Comparison of ENCODE assay signal across 8 mouse cellular contexts in the genomic region with DNA sequence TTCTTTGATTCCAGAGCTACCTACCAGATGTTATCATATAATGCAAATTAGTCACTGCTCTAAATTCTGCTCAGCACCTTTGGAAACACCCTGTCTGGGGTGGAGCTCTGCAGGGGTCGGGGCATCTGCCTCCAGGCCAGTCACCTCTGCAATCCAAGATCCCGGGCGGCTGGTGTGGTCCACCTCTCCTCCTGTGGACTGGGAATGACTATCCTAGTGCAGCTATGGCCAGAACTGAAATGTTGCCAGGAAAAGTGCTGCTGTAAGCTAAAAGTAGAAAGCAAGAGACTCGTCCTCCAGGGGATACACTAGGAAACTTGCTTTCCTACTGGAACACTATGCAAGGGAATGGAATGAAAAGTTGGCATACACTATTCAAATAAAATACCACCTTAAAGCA. TPM values are rescaled to one million over a fixed set of nuclear protein-coding genes. Genes with fewer than 3 reads are reported as not detected.
A peak's percentile ranks its signal among the peaks of the same experiment; 100 is the strongest.
DNase-seq lines count a peak whose midpoint lies in the region; ATAC-seq and TF ChIP-seq lines count a peak whose summit lies in the region.

No protein-coding gene starts in this region.

- no peaks in the 10 kb centered on the region for H3K9me3 ChIP-seq in limb, embryonic 14.5 days (ENCODE audit: control insufficient read depth, low read length)
- H3K9me3 ChIP-seq in limb, embryonic 10.5 days (replicated peaks), result no peaks in the 10 kb centered on the region
- no peaks in the 10 kb centered on the region for H3K9me3 ChIP-seq in liver, embryonic 13.5 days (replicated peaks)

- peaks cover 6% of the 10 kb centered on the region for H3K4me1 ChIP-seq in limb, embryonic 14.5 days (ENCODE audit: control insufficient read depth, insufficient read depth, low read length)
- peaks cover 9% of the 10 kb centered on the region for H3K4me1 ChIP-seq in limb, embryonic 10.5 days
- H3K4me1 ChIP-seq in brown adipose tissue, adult 24 weeks (ENCODE audit: control insufficient read depth, insufficient read depth, insufficient read length, low read length), result peaks cover 31% of the 10 kb centered on the region
- H3K4me1 ChIP-seq in liver, embryonic 13.5 days (replicated peaks), result peaks cover 99% of the 10 kb centered on the region

- no peak for ATAC-seq in limb, embryonic 14.5 days (ENCODE audit: low FRiP score, low read depth)
- no peak for ATAC-seq in liver, embryonic 13.5 days (ENCODE audit: low read depth)

- no peak overlapping the region for H3K9ac ChIP-seq in limb, embryonic 14.5 days (ENCODE audit: low read depth, low read length, severe bottlenecking)
- H3K9ac ChIP-seq in liver, embryonic 13.5 days, result peak overlapping the region; percentile 73

- no peak overlapping the region for H3K4me2 ChIP-seq in limb, embryonic 14.5 days (replicated peaks; ENCODE audit: low read depth, low read length, severe bottlenecking)
- H3K4me2 ChIP-seq in liver, embryonic 13.5 days, result peak overlapping the region; percentile 78

- no peaks in the 10 kb centered on the region for H3K27me3 ChIP-seq in limb, embryonic 14.5 days (ENCODE audit: control insufficient read depth, insufficient read depth, low read length)
- H3K27me3 ChIP-seq in limb, embryonic 10.5 days (ENCODE audit: low read depth, poor library complexity, severe bottlenecking), result no peaks in the 10 kb centered on the region
- no peaks in the 10 kb centered on the region for H3K27me3 ChIP-seq in liver, embryonic 13.5 days

- intact Hi-C loops in heart, postnatal 10 days (cut with DNase I), result loop anchor here (2.0 to 5.0 kb wide), 2 partner anchors 60 to 78 kb away; no protein-coding TSS in a partner anchor

- no peak overlapping the region for H3K4me3 ChIP-seq in limb, embryonic 14.5 days (replicated peaks; ENCODE audit: low read length)
- no peak overlapping the region for H3K4me3 ChIP-seq in limb, embryonic 10.5 days
- no peak overlapping the region for H3K4me3 ChIP-seq in brown adipose tissue, adult 24 weeks (ENCODE audit: insufficient read depth, low read depth, low read length)
- peak overlapping the region; percentile 39 for H3K4me3 ChIP-seq in liver, embryonic 13.5 days (replicated peaks)

- no peak for TF ChIP-seq POLR2A in limb, embryonic 14.5 days (IDR thresholded peaks at IDR 0.05; ENCODE audit: borderline replicate concordance, extremely low read depth, insufficient read depth, insufficient read length)

- 52% methylated on average over 4 of the region's 4 CpGs for WGBS in limb, embryonic 14.5 days
- WGBS in limb, embryonic 10.5 days, result 64% methylated on average over 4 of the region's 4 CpGs
- 30% methylated on average over 4 of the region's 4 CpGs for WGBS in liver, embryonic 13.5 days (ENCODE audit: insufficient replicate concordance)

- H3K27ac ChIP-seq in limb, embryonic 14.5 days (replicated peaks; ENCODE audit: low read depth, low read length), result no peak overlapping the region
- no peak overlapping the region for H3K27ac ChIP-seq in limb, embryonic 10.5 days
- peak overlapping the region; percentile 32; the same call in 1 of the 2 replicates for H3K27ac ChIP-seq in brown adipose tissue, adult 24 weeks (replicated peaks; ENCODE audit: low read depth, low read length)
- H3K27ac ChIP-seq in liver, embryonic 13.5 days, result peak overlapping the region; percentile 99

- DNase-seq in limb, embryonic 14.5 days (ENCODE audit: low spot score), result peak; percentile 51
- DNase-seq in limb, embryonic 10.5 days (ENCODE audit: low spot score), result no peak
- DNase-seq in heart, postnatal 10 days, result peak; percentile 69 to 78
- no peak for DNase-seq in liver, embryonic 13.5 days
- no peak for DNase-seq in B cell, adult 2 months
- DNase-seq in right cerebral cortex, postnatal 4 days, result no peak
- no peak for DNase-seq in adrenal gland, postnatal 36 days

- 0 out of 2 replicates have a peak, but pooled peaks cover 2% of the 10 kb centered on the region for H3K36me3 ChIP-seq in limb, embryonic 14.5 days (ENCODE audit: control insufficient read depth, insufficient read depth, low read length)
- no peaks in the 10 kb centered on the region for H3K36me3 ChIP-seq in limb, embryonic 10.5 days
- 0 out of 2 replicates have a peak, but pooled peaks cover 5% of the 10 kb centered on the region for H3K36me3 ChIP-seq in liver, embryonic 13.5 days

RNA-seq across cellular contexts. Expression of a gene that starts 22.7 kb away (rescaled TPM):
- 42.3 and 45.5 TPM in 2 replicates for polyA plus RNA-seq in limb, embryonic 14.5 days (2012; rRNA removed)
- 22.5 and 23.1 TPM in 2 replicates for polyA plus RNA-seq in limb, embryonic 14.5 days (2014; fragmentation: Nextera tagmentation; extraction: Ambion mirVana)
- polyA plus RNA-seq in limb, embryonic 10.5 days (2016; fragmentation: Nextera tagmentation; extraction: Ambion mirVana), result 13.4 and 13.8 TPM in 2 replicates
- polyA plus RNA-seq in brown adipose tissue, adult 24 weeks (2012; ENCODE audit: insufficient read depth, insufficient read length, missing spikeins), result 13.6 and 17.8 TPM in 2 replicates
- total RNA-seq in heart, postnatal 10 days (2021), result 10 to 100 TPM; 44.1 to 44.8 TPM
- polyA plus RNA-seq in liver, embryonic 13.5 days (2015; fragmentation: Nextera tagmentation; extraction: Ambion mirVana), result 6.5 and 8.7 TPM in 2 replicates
- total RNA-seq in adrenal gland, postnatal 36 days (2021), result 10 to 100 TPM; 40.1 to 46.7 TPM

Comparison
In these comparisons a context has a peak if more than half of its experiments do, and no peak if none do; other contexts are left out.
1. DNase-seq: peak in limb, embryonic 14.5 days (single experiment) and heart, postnatal 10 days (2 of 2); none in limb, embryonic 10.5 days (single experiment), liver, embryonic 13.5 days (single experiment), B cell, adult 2 months (0 of 2), right cerebral cortex, postnatal 4 days (single experiment) and adrenal gland, postnatal 36 days (0 of 2).
2. H3K27ac ChIP-seq: peak in brown adipose tissue, adult 24 weeks (single experiment) and liver, embryonic 13.5 days (single experiment); none in limb, embryonic 14.5 days (single experiment) and limb, embryonic 10.5 days (single experiment).